Mouse (Mus musculus) left cerebral cortex, postnatal 4 days (tissue): ENCODE results near the gene Npepps. TPM values are rescaled to one million over a fixed set of nuclear protein-coding genes. Genes with fewer than 3 reads are reported as not detected.
"Not testable (repeated sequence)": the region's sequence is repeated elsewhere in the genome, so short reads cannot be mapped to it uniquely, and the experiment has no call there.

Experiments
- DNase-seq: peaks from one replicate; pipeline ENCODE4 v3.0.0-alpha.2; 2022
- intact Hi-C: fragments of 180-260 bp; cut with DNase I; formaldehyde crosslinking; loops from one replicate; pipeline ENCODE4 v1.15.1; 2025
- total RNA-seq, 2 experiments: library from RNA; stranded (reverse); gene quantifications; 2 replicates each; pipeline ENCODE4 v1.2.3; 2021

Npepps gene
- total RNA-seq: 100 to 1,000 TPM; 178 to 180 TPM

DNA sequence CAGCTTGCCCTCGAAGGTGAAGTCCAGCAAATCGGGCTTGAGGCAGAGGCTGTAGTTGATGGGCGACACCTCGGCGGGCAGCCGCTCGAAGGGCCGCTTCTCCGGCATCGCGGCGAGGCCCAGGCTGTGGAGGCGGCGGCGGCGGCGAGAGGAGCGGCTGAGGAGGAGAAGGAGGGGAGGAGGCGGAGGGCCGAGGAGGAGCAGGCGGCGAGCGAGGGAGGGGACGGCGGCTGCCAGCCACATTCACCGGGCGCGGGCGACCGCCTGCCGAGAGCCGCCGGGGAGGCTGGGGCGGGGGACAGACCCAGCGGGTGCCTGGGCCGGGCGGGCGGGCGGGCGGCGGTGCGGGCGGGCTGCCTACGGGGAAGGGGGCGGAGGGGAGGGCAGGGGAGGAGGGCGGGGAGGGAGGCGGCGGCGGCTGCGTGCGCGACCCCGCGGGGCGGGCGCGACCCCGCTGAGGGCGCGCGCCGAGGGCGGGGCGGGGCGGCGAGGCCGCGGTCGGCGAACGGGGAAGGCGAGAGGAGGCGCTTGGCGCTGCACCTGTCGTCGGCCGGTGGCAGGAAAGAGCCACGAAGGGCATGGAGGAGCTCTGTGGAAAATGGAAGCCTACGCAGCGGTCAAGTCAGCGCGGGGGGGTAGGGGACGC is at the start of gene Npepps:
Gene Npepps (minus strand): TSS at position 423 of the 646 bp plus-strand sequence.
- intact Hi-C loops: no loop called here
- DNase-seq: peak; percentile 77

DNA sequence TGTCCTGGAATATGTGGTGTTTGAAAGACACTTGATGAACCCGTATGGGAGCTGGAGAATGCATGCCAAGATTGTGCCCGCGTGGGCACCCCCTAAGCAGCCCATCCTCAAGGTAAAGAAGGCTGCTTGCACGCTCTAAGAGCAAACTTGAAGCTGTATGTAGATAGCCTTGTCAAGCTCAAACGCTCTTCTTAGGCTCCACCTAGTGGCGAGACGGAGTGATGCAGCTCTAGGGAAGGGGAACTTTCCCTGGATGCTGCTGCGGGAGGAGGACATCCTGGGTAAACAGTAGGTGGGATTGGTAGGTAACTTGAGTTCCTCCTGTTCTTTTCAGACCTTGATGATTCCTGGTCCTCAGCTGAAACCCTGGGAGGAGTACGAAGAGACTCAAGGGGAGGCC is 47.7 kb upstream of the Npepps start:
- DNase-seq: peak; percentile 57
- intact Hi-C loops: no loop called here

DNA sequence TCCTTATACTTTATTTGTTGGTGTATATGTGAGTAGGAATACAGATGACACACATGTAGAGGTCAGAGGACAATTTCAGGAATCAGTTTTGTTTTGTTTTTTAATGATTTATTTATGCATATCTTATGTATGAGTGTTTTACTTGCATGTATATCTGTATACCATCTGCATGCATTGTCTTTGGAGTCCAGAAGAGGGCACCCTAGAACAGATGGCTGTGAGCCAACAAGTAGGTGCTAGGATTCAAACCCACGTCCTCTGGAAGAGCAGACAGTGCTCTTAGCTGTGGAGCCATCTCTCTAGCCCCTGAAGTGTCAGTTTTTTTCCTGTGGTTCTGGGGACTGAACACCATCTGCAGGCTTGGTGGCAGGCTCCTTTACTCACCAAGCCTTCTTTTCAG is 44.8 kb upstream of the Npepps start:
- intact Hi-C loops: no loop called here
- no peak for DNase-seq

DNA sequence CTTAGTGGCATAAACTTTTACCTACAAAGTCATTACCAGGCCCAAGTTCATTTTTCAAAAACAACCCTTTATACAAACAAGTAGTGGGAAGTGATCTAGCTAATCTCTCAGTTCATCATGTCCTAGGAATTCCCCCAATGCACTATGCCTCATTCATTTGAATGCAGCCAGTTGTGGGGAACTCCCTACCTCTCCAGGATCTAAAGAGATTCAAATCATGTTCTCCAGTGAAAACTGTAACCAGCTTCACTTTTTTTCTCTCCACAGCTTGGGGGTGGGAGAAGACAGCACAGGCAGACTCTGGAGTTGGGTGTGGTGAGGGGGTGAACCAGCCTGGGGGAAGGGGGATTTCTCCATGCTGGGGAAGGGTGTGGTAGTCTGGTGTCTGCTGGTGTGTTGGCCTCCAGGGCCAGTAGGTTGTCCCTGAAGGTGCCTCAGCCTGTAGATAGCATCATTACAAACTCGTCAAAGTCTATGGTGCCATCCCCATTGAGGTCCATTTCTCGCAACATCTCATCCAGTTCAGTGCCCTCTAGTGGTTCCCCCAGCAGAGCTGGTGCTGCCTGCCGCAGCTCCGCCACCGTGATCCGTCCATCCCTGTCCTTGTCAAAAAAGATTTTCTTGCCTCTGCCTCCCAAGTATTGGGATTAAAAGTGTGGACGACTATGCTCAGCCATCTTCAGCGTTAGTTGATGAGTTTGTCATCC is 41.6 kb upstream of the Npepps start:
- intact Hi-C loops, DNase-seq: not testable (repeated sequence)

DNA sequence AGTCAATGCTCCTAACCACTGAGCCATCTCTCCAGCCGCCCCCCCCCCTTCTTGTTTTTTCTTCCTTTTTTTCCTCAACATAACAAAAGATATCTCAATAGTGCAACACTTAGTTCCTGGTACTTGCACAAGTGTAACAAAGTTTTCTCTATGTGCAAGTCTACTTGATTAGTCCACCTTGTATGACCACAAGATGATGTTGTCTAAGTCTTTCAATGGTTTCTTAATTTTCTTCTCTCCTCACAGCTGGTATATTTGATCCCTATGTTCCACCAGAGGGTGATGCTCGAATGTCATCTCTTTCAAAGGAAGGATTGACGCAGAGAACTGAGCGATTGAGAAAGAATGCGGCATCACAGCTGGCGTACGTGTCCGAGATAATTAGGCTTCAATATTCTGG is 40.8 kb upstream of the Npepps start:
- intact Hi-C loops: no loop called here

DNA sequence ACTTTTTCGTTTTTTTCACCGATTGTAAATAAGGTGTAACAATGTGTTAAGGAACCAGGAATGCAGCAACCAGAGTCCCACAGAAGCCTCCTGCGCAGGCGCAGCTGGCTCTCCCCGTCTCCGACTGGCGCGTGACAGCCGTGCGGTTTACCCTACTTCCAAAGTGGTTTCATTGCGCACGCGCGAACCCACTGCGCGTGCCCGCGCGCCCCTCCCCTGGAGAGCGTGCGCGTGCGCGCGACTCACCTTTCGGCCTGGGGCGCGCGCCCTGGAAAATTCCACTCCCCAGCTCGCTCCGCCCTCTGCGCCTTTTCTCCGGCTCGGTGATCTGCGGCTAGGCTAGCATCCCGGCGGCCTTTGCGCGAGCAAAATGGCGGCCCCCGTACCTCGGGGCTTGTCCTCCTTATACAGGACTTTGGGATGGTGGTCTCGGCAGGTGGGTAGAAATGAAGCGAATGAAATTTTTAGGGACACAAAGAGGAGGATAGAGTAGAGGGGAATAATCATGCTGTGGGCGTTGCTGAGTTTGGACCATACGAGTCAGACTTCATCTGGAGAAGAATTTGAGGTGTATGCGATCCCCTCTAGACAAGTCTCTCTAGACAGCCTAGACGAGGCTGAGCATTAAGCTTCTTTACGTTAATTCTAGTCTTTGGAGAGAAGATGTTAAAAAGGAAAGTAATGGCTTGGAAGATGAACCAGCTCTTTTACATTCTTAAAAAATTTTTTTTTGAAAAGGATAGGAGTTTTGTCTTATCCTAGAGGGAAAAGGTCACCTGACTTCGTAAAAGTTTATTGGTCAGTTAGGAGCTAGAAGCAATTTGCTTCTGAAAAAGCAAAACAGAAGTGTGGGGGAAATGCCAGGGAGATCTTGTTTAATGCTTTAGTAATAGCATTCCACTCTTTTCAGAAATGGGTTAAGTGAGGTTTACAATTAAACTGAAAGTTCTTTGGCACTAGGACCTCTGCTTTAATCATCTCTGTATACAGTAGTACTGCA is 35.4 kb upstream of the Npepps start, which contains the start of gene Mrpl45:
Gene Mrpl45 (plus strand): TSS at position 213 of the 1,000 bp plus-strand sequence.
- intact Hi-C loops: no loop called here

More for the DNA sequence above, 40.8 kb upstream of the Npepps start:
- DNase-seq: no peak

DNA sequence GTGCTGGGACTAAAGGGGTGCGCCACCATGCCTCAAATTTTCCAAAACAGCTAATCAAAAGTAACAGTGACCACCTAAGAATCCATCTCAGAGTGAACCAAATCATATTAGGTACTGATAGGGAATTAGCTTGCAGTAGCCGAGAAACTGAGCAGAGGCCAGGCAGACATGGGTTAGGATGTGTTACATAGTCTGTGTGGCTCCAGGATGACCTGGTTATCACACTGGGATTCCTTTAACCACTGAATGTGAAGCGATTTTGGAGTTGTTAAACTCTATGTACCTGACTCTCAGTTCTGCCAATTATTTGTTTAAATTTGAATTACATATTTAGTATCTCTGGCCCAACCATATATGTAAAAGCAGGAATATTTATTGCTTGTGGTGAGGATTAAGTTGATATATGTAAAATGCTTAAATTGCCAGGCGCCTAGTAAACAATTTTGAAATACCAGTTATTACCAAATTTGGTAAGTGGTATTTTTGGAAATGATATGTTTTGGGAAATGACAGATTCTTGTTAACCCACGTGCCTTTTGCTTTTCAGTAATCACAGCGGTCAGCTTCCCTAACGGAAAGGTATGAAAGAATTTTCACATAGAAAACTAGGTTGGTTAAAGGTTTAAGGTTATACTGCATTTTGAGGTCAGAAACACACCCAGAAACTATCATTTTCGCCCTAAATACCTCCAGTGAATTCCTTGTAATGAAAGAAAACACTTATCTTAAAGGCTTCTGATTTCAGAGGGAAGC is 34.5 kb upstream of the Npepps start:
- DNase-seq: no peak
- intact Hi-C loops: loop anchor here (5.0 kb wide), 1 partner anchor 38 kb away; no protein-coding TSS in a partner anchor

More for the DNA sequence above, 35.4 kb upstream of the Npepps start, which contains the start of gene Mrpl45:
- DNase-seq: peak; percentile 98

DNA sequence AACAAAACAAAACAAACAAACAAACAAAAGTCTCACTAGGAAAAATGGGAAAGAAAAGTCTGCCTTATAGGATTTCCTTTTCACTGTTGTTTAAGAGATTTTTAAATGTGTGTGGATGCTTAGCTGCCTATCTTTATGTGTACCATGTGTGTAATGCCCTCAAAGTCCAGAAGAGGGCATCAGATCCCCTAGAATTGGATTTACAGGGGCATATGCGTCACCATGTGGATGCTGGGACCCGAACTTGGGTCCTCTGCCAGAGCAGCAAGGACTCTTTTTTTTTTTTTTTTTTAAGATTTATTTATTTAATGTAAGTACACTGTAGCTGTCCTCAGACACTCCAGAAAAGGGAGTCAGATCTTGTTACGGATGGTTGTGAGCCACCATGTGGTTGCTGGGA is 33.7 kb upstream of the Npepps start:
- DNase-seq: no peak
- intact Hi-C loops: loop anchor here (5.0 kb wide), 1 partner anchor 37 kb away; no protein-coding TSS in a partner anchor

DNA sequence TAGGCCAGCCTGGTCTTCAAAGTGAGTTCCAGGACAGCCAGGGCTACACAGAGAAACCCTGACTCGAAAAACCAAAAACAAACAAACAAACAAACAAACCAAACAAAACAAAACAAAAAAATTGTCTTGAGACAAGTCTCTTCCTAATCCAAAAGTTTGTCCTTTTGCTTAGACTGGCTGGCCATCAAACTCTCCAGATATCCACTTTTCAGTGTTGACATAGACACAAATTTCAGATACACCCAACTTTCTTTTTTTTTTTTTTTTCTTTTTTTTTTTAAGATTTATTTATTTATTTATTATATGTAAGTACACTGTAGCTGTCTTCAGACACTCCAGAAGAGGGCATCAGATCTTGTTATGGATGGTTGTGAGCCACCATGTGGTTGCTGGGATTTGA is 32.4 kb upstream of the Npepps start:
- not testable (repeated sequence) for DNase-seq
- intact Hi-C loops: loop anchor here (5.0 kb wide), 1 partner anchor 36 kb away; no protein-coding TSS in a partner anchor

DNA sequence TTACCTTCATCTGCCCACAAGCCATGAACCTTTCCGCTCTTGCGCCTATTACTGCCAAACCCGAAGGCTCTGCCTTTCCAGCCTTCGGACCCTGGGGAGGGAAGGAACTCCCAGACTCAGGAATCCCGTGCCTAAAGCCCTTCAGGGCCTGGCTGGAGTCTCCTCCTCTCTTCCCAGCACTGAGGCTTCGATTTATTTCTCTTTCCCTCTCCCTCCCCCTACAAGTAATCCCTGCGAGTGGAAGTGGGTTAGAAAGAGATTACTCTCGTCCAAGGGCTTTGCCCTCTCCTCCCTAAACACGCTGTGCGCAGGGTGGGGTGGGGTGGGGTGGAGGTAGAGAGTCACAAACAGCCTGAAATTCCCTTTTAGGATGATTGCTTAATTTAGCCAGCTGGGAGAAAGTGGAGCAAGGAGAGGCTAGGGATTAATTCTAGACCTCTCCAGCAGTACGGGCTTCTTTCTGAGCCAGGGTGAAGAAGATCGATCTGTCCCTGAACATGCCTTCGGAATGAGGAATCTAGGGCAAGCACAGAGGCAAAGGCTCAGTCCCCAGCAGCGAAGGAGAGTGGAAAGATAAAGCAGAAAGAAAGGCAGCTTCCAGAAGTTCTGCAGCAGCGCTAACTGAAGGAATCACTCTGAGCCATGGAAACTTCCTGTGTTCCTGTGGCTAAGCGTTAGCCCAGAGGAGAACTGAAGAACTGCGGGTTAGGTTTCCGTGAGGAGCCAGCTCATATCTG is 30.6 kb upstream of the Npepps start:
- no peak for DNase-seq
- intact Hi-C loops: loop anchor here (5.0 kb wide), 1 partner anchor 34 kb away; no protein-coding TSS in a partner anchor

DNA sequence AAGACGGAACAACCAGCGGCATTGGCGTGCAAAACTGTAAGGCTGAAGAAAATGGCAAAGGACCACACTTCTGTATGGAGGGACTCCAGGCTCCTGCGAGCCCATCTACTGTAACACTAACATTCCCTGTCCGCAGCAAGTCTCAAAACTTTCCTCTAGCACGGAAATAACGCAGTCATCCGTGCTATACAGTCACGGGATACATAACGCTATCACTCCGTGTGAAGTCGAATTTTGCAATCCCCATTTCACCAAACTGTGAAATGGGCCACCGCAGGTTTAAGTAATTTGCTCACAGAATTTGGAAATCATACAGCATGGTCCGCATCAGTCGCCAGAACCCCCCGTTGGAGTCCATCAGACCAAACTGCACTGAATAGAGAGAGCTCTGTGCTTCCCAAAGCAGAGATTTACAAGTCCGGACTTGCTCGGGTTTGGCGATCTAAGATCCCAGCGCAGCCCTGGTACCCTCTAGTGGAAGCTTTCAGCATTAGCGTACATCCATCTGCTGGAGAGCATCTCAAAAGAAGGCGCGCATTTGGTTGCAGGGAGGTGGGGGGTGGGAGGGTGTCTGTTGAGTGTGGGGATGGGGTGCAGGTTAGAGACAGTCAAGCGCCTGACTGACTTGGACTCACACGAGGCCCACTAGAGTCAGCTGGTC is 29.6 kb upstream of the Npepps start:
- peak; percentile 79 for DNase-seq
- intact Hi-C loops: loop anchor here (5.0 kb wide), 1 partner anchor 33 kb away; no protein-coding TSS in a partner anchor

DNA sequence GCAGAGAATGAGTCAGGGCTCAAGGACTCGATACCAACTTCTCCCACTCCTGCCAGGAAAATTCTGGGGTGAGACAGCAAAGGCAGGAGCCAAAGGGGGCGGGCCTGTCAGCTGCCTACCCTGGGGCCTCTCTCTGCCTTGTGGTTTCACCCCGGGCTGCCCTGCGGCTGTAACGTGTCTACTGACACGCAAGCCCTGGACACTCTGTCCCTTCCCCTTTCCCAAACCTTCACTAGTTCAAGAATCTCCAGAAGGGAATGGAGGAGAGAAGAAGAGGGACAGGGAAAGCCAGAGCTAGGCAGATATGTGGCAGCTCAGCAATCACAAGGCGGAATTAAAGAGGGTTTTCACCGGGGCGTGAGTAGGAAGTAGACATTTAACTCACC is 29.0 kb upstream of the Npepps start:
- intact Hi-C loops: no loop called here
- DNase-seq: peak; percentile 35

DNA sequence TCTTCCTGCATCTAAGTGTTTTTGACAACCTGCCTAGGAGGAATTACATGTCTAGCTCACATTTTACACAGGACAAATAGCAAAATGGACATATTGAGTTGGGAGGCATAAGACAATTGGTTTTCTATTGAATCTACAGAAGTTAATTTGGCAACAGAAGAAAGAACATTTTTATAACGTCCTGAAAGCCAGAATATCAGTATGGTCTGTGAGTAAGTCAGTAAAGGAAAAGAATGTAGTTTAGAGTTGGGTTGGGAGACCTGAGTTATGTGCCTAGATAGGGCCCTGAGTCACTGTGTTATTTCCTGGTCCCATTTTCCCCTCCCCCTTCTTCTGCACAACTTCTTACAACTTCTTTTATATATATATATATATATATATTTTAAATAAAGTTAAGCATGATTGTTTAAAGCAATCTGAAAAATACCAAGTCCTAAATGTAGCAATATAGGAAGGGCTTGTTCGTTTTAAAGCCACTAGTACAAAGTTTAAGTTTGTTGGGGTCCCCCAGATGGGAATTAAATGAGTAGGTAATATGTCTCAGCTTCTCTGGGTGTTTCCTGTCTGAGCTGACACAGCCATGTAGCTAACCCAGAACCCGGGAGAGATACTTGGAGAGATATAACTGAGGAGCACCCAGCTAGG is 28.5 kb upstream of the Npepps start:
- no peak for DNase-seq
- intact Hi-C loops: no loop called here

DNA sequence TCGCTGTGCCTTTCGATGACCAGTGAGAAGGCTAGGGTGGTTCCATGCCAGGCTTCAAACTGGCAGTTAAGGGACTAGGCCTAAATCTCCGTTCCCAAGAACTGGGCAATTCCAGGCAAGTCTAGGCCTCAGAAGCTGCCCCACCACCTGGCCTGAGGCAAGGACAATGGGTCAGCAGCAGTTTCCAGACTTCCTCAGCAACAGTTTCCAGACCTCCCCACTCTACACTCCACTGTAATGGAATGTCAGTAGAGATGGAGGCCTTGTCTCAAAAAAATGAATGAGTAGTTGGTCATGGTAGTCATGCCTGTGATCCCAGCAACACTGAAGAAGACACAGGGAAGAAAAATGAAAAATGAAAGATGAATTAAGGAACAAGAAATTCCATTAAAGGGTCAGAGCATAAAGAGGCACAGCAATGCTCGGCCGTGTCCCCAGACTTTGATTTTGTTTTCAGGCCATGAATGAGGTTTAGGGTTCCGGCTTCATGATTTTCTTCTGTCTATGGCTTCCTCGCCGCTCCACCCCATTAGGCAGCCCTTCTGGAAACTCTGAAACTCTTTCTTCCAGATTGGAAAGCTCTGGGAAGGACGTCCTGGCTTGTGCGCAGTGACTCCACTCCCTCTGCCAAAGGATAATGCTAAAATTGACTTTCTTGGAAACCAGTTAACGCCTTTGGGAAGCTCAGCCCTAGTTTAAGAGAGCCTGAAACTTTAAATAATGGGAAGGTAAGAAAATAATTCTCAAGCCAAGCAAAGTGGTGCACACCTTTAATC is 27.0 kb upstream of the Npepps start:
- intact Hi-C loops: no loop called here
- DNase-seq: no peak

DNA sequence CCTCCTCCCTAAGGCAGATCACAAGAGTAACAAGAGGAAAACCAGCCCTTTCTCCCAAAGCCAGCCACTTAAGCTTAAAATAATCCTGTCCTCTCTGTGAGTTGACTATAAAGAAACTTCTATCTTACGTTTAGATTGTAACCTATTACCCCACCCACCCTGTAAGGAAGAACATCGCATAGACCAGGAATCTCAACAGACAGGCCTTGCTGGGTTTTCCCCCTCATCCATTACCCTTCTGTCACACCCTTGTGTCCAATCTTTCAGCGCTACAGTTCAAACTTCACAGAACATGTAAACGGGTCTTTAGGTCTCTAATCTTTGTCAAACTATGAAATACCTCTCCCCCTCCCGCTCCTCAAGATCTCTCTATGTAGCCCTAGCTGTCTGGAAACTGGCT is 24.2 kb upstream of the Npepps start:
- intact Hi-C loops: no loop called here
- no peak for DNase-seq

DNA sequence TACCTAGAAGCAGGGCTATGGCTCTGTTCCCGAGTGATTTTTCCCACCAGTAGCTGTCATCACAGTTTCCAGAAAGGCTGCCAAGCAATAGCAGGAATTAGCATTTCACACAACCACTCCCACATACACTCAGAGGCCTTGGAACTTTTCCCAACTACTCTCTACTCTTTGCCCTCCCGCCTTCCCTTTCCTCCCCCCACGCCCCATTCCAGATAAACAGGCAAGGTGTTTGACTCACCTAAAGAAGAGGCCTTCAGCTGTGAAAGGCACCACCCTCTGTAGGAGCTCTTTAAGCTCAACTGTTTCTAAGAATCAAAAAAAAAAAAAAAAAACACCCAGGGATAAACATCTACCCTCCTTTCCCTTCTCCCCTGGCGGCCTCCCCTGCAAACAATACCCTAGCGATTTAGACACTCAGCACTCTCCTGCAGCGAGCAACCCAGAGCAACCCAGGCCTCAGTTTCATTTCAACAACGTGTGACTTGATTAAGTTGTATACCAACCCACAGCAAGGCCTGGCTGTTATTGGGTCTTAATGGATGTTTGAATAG is 21.9 kb upstream of the Npepps start:
- no peak for DNase-seq
- intact Hi-C loops: no loop called here

DNA sequence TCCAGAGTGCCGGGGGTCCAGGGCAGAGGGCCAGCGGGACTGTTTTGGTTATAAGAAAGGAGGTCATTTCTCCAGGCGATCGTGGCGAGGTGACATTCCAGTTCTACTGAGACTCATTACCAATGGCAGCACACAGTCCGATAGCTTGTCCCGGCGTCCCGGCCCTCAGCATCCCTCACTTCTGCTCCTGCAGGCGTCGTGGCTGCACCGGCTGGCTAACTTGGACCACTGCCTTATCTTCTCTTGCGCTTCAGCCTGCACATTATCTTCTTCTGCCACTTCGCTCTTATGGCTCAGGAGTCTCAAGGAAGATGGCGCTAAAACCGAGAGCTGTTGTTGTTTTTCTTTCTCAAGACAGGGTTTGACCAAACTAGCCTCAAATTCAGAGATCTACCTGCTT is 21.0 kb upstream of the Npepps start:
- intact Hi-C loops: no loop called here
- no peak for DNase-seq
